Mouse (Mus musculus) gastrocnemius, postnatal 14 days (tissue): ENCODE results near the gene Ankrd52. TPM values are rescaled to one million over a fixed set of nuclear protein-coding genes. Genes with fewer than 3 reads are reported as not detected.
A peak's percentile ranks its signal among the peaks of the same experiment; 100 is the strongest.

Experiments
- DNase-seq: peaks from one replicate; pipeline ENCODE4 v3.0.0; 2021; ENCODE audit warnings: mixed read lengths
- intact Hi-C: fragments of 180-260 bp; cut with DNase I; formaldehyde crosslinking; loops from one replicate; pipeline ENCODE4 v1.15.1; 2025; ENCODE audit warnings: low total_unique reads
- total RNA-seq, 2 experiments: library from RNA; stranded (reverse); gene quantifications; 2 replicates each; pipeline ENCODE4 v1.2.3; 2021

Ankrd52 gene
- total RNA-seq, 2 experiments from 2014 or later = 53.7 to 54.8 TPM

GRCm38 (mm10) chr10:128396017-128396673, 19.2 kb downstream of the Ankrd52 start:
- DNase-seq = no peak

GRCm38 (mm10) chr10:128396716-128397264, 19.9 kb downstream of the Ankrd52 start:
- intact Hi-C loops = no loop called here
- DNase-seq = no peak

More at GRCm38 (mm10) chr10:128396017-128396673, 19.2 kb downstream of the Ankrd52 start:
- intact Hi-C loops = no loop called here

- intact Hi-C loops = no loop called here
- no peak for DNase-seq
These were observed 20.6 kb downstream of the Ankrd52 start for GRCm38 (mm10) chr10:128397466-128397865.

- no peak for DNase-seq
- intact Hi-C loops = no loop called here
These were observed 23.4 kb downstream of the Ankrd52 start for GRCm38 (mm10) chr10:128400338-128400737.

GRCm38 (mm10) chr10:128401056-128401455, 24.1 kb downstream of the Ankrd52 start, which contains the start of gene Slc39a5:
Slc39a5 (minus strand) TSS chr10:128401229.
- no peak for DNase-seq
- intact Hi-C loops = no loop called here

- intact Hi-C loops = no loop called here
- DNase-seq = no peak
These were observed 24.7 kb downstream of the Ankrd52 start for GRCm38 (mm10) chr10:128401638-128402037.

GRCm38 (mm10) chr10:128403931-128404330, 27.0 kb downstream of the Ankrd52 start:
- DNase-seq = no peak
- intact Hi-C loops = no loop called here

- intact Hi-C loops = loop anchor here (2.0 kb wide), 1 partner anchor 46 kb away; no protein-coding TSS in a partner anchor
- DNase-seq = no peak
These were observed 31.9 kb downstream of the Ankrd52 start for GRCm38 (mm10) chr10:128408591-128409535.

GRCm38 (mm10) chr10:128409692-128410559, 33.0 kb downstream of the Ankrd52 start:
- intact Hi-C loops = loop anchor here (2.0 kb wide), 1 partner anchor 45 kb away; no protein-coding TSS in a partner anchor
- peak; percentile 97 for DNase-seq

- intact Hi-C loops = no loop called here
- DNase-seq = no peak
These were observed 33.6 kb downstream of the Ankrd52 start for GRCm38 (mm10) chr10:128410560-128410845.

- intact Hi-C loops = no loop called here
These were observed 34.5 kb downstream of the Ankrd52 start, which contains the start of the genes Nabp2 and Rnf41 for GRCm38 (mm10) chr10:128411211-128412054. Nabp2 (minus strand) TSS chr10:128411492. Rnf41 (plus strand) TSS chr10:128411657.

GRCm38 (mm10) chr10:128412055-128412381, 35.1 kb downstream of the Ankrd52 start:
- intact Hi-C loops = no loop called here
- DNase-seq = no peak

More at GRCm38 (mm10) chr10:128411211-128412054, 34.5 kb downstream of the Ankrd52 start, which contains the start of the genes Nabp2 and Rnf41:
- DNase-seq = peak; percentile 96

GRCm38 (mm10) chr10:128412558-128412957, 35.6 kb downstream of the Ankrd52 start:
- DNase-seq = no peak
- intact Hi-C loops = no loop called here

- no peak for DNase-seq
- intact Hi-C loops = no loop called here
These were observed 36.2 kb downstream of the Ankrd52 start for GRCm38 (mm10) chr10:128413076-128413475.

- intact Hi-C loops = no loop called here
- no peak for DNase-seq
These were observed 37.9 kb downstream of the Ankrd52 start for GRCm38 (mm10) chr10:128414848-128415247.

- no peak for DNase-seq
- intact Hi-C loops = no loop called here
These were observed 45.5 kb downstream of the Ankrd52 start for GRCm38 (mm10) chr10:128422426-128422825.

- DNase-seq = no peak
These were observed 47.7 kb downstream of the Ankrd52 start for GRCm38 (mm10) chr10:128424604-128425003.

GRCm38 (mm10) chr10:128425260-128425659, 48.3 kb downstream of the Ankrd52 start:
- DNase-seq = no peak
- intact Hi-C loops = no loop called here

More at GRCm38 (mm10) chr10:128424604-128425003, 47.7 kb downstream of the Ankrd52 start:
- intact Hi-C loops = no loop called here
